In genomic region chr5:118663999-118664398, GRCm38 (mm10) we compare ENCODE assay signal across 9 mouse cellular contexts.
A peak's percentile ranks its signal among the peaks of the same experiment; 100 is the strongest.
DNase-seq lines count a peak whose midpoint lies in the region; ATAC-seq and TF ChIP-seq lines count a peak whose summit lies in the region.
"Had no signal": no experiment of that assay in that cellular context is flagged by ENCODE, and none has a peak within 500 bp of the region (broad histone marks: within the 10 kb centered on the region; RNA-seq: fewer than 3 reads in every experiment).

No protein-coding gene starts in this region.

- no peak for TF ChIP-seq POLR2A in liver, adult 2 months (IDR thresholded peaks at IDR 0.05; ENCODE audit: extremely low read depth, insufficient read depth, low read length)
- no peak for TF ChIP-seq POLR2A in myocyte (IDR thresholded peaks at IDR 0.05; ENCODE audit: insufficient read length, low read depth)

- no peaks in the 10 kb centered on the region for H3K36me3 ChIP-seq in liver, adult 2 months (ENCODE audit: control insufficient read depth, insufficient read depth, low read length)
- H3K36me3 ChIP-seq in liver, embryonic 11.5 days (ENCODE audit: control insufficient read depth, insufficient read depth, low read length), result no peaks in the 10 kb centered on the region
- H3K36me3 ChIP-seq in myocyte (ENCODE audit: control insufficient read depth, insufficient read depth), result no peaks in the 10 kb centered on the region

- H3K27me3 ChIP-seq in liver, adult 2 months (ENCODE audit: control insufficient read depth, insufficient read depth, low read length), result no peaks in the 10 kb centered on the region
- H3K27me3 ChIP-seq in liver, embryonic 11.5 days (replicated peaks; ENCODE audit: control insufficient read depth, insufficient read depth, low read length), result no peaks in the 10 kb centered on the region
- no peaks in the 10 kb centered on the region for H3K27me3 ChIP-seq in myocyte (ENCODE audit: control insufficient read depth, insufficient read depth, insufficient read length)

- no peak overlapping the region for H3ac ChIP-seq in myocyte (ENCODE audit: control insufficient read depth, insufficient read length)

- H3K79me2 ChIP-seq in liver, adult 2 months (ENCODE audit: control insufficient read depth, insufficient read depth, low read length), result peaks cover 21% of the 10 kb centered on the region; the same call in 1 of the 2 replicates
- H3K79me2 ChIP-seq in myocyte (ENCODE audit: control insufficient read depth, insufficient read depth), result peaks cover 64% of the 10 kb centered on the region

- no peak overlapping the region for H3K4me2 ChIP-seq in liver, embryonic 11.5 days
- no peak overlapping the region for H3K4me2 ChIP-seq in myocyte (ENCODE audit: low read depth)

- no peak for ATAC-seq in liver, embryonic 11.5 days (replicated peaks; ENCODE audit: low FRiP score)
- ATAC-seq: hindbrain, postnatal 0 days had no signal

- peak; percentile 94 for DNase-seq in liver, adult 2 months (ENCODE audit: extremely low read depth, low read depth, low spot score)
- no peak for DNase-seq in liver, embryonic 11.5 days (ENCODE audit: low spot score)
- peak; percentile 86 for DNase-seq in adipocyte (ENCODE audit: low spot score)
- peak; percentile 70 for DNase-seq in heart, postnatal 25 days (ENCODE audit: low spot score)
- no peak for DNase-seq in layer of hippocampus, adult 11-12 months (ENCODE audit: low spot score)
- no peak for DNase-seq in thymus, postnatal 10 days (ENCODE audit: low spot score in 2 of 2)
- DNase-seq: cerebellum, adult 8-10 months had no signal

- H3K9me3 ChIP-seq in liver, embryonic 11.5 days (ENCODE audit: control insufficient read depth, low read length), result no peaks in the 10 kb centered on the region

- intact Hi-C loops in heart, postnatal 25 days (cut with DNase I), result no loop called here

- no peak overlapping the region for H3K9ac ChIP-seq in liver, adult 2 months (ENCODE audit: low read depth, low read length)
- H3K9ac ChIP-seq in liver, embryonic 11.5 days (ENCODE audit: low read depth, low read length), result no peak overlapping the region

- TF ChIP-seq CTCF in liver, adult 2 months (IDR thresholded peaks at IDR 0.05; ENCODE audit: low read depth, low read length), result no peak

- H3K4me3 ChIP-seq in liver, adult 2 months (ENCODE audit: insufficient read depth, low read depth, low read length), result no peak overlapping the region
- H3K4me3 ChIP-seq in liver, embryonic 11.5 days (ENCODE audit: low read depth, low read length), result no peak overlapping the region
- H3K4me3 ChIP-seq in myocyte, result no peak overlapping the region

- peak overlapping the region; percentile 14; the same call in 1 of the 2 replicates for H3K27ac ChIP-seq in liver, adult 2 months (replicated peaks; ENCODE audit: insufficient read depth, low read depth, low read length)
- H3K27ac ChIP-seq in liver, embryonic 11.5 days (ENCODE audit: low read depth, low read length), result no peak overlapping the region
- H3K27ac ChIP-seq: hindbrain, postnatal 0 days had no signal

- peaks cover 5% of the 10 kb centered on the region for H3K4me1 ChIP-seq in liver, adult 2 months (ENCODE audit: control insufficient read depth, insufficient read depth, low read length)
- peaks cover 30% of the 10 kb centered on the region for H3K4me1 ChIP-seq in liver, embryonic 11.5 days (replicated peaks; ENCODE audit: control insufficient read depth, insufficient read depth, low read length)

- 35% methylated on average over 6 of the region's 6 CpGs for WGBS in liver, adult 2 months
- 66% methylated on average over 6 of the region's 6 CpGs for WGBS in liver, embryonic 11.5 days

TF ChIP-seq in myocyte, 11 proteins besides CTCF, POLR2A, EP300 and RAD21:
- TF ChIP-seq MYOG (IDR thresholded peaks at IDR 0.05; ENCODE audit: control insufficient read depth in 1 of 3, insufficient read depth in 1 of 3, insufficient read length in 2 of 3, low read depth in 2 of 3), result peak in 2 of 3 experiments; percentile 9 to 66
- no peak for TF ChIP-seq USF1 (IDR thresholded peaks at IDR 0.05; ENCODE audit: low read depth)
- TF ChIP-seq CEBPB (IDR thresholded peaks at IDR 0.05; ENCODE audit: insufficient read depth, poor library complexity, severe bottlenecking), result peak; percentile 94
- TF ChIP-seq MYOD1 (IDR thresholded peaks at IDR 0.05; ENCODE audit: control insufficient read depth in 1 of 3, insufficient read length in 2 of 3, low read depth in 2 of 3), result peak in 2 of 3 experiments; percentile 68 to 84
- no peak for TF ChIP-seq REST (IDR thresholded peaks at IDR 0.05; ENCODE audit: insufficient read depth, insufficient read length)
- no peak for TF ChIP-seq MAX (IDR thresholded peaks at IDR 0.05; ENCODE audit: low read depth)
- TF ChIP-seq TCF12 (IDR thresholded peaks at IDR 0.05; ENCODE audit: insufficient read depth, poor library complexity, severe bottlenecking), result no peak

Comparison
In these comparisons a context has a peak if more than half of its experiments do, and no peak if none do; other contexts are left out.
1. DNase-seq: peak in liver, adult 2 months (single experiment), adipocyte (single experiment) and heart, postnatal 25 days (single experiment); none in liver, embryonic 11.5 days (single experiment), layer of hippocampus, adult 11-12 months (single experiment) and thymus, postnatal 10 days (0 of 2).